Mouse (Mus musculus) lung, adult 2 months (tissue): Measurements from ENCODE around the gene Alox5.

Experiments
- CTCF ChIP-seq: fragments of 200-500 bp; IDR thresholded peaks from 2 replicates; pipeline ENCODE4 v1.5.1; 2011; ENCODE audit warnings: mild to moderate bottlenecking, low read length, control low read depth; ENCODE audit not compliant: insufficient read depth
- POLR2A ChIP-seq: fragments of 200-500 bp; IDR thresholded peaks from 2 replicates; pipeline ENCODE4 v1.6.1; 2011; ENCODE audit warnings: low read depth, mild to moderate bottlenecking, control low read depth, low read length, borderline replicate concordance; ENCODE audit errors: extremely low read depth

DNA sequence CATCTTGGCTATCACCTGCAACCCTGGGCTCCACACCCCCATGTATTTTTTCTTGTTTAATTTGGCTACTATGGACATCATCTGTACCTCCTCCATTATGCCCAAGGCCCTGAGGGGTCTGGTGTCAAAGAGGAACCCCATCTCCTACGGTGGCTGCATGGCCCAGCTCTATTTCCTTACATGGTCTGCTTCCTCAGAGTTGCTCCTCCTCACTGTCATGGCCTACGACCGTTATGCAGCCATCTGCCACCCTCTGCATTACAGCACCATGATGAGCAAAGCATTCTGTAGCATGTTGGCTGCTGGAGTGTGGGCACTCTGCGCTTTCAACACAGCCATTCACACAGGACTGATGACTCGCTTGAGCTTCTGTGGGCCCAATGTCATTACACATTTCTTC lies 32.8 kb upstream of the Alox5 start:
- TF ChIP-seq POLR2A (no peak), CTCF (no peak)
